Mouse (Mus musculus): ENCODE measurements around the gene Dzip1.

Dzip1 gene

DNA sequence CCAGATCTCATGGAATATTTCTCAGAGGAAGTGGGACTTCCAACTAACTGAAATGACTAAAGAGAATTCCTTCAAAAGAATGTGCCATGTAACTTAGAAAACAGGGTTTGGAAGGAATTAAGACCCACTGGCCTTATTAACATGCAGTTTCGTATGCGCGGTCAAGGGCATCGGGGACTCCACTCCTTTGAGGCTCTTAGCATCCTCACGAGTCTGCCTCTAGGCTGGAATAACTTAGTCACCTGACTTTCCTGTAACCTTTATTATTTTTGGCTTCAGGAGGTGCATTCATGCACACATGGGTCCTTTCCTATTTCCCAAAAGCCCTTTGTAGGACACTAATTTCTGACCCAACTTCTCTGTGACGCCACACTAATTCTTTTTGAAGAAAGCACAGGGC is 92.0 kb downstream of the Dzip1 start:
- no peak for DNase-seq (ENCODE audit: low read depth)

DNA sequence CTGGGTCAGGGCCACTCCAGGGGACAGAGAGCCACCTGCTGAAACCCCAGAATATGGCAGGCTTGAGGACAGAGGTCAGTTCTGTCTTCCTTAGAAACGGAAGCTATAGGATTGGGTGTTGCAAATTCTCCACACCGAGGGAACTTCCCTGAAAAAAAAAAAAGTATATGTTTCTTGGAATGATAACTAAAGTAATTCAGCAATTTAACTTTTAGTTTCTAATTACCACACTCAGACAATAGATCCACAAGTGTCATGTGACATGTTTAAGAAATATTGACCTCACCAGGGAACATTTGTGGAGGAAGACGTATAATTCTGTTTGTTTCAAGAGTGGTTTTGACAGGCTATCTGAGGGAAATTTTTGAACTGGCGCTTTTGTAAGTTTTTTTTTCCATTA is 93.7 kb downstream of the Dzip1 start:
- DNase-seq (ENCODE audit: low read depth) = no peak

DNA sequence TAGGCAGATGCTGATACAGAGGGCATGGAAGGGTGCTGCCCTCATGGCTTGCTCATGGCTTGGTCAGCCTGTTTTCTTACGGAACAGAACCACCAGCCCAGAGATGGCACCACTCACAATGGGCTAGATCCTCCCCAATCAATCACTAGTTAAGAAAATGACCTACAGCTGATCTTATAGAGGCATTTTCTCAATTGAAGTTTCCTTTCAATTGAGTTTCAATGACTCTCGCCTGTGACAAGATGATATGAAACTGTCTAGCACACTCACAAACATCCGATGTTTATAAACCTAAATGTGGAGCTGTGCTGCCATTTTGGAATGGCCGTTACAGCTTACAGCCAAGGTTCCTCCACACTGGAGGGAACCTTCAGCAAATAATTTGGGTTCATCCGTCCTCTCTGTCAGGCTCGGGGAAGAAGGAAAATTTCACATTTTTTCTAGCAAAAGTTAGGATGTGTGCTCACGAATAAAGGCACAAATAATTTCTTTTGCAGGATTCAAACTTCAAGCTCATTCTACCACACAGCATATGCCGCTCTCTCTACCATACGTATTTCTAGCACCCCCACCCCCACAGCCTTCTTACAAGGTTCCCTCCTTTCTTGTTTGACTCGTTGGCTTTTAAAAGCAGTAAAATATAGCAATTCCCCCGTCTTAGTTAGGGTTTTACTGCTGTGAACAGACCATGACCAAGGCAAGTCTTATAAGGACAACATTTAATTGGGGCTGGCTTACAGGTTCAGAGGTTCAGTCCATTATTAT is 95.7 kb downstream of the Dzip1 start:
- no peak for DNase-seq (ENCODE audit: low read depth)

DNA sequence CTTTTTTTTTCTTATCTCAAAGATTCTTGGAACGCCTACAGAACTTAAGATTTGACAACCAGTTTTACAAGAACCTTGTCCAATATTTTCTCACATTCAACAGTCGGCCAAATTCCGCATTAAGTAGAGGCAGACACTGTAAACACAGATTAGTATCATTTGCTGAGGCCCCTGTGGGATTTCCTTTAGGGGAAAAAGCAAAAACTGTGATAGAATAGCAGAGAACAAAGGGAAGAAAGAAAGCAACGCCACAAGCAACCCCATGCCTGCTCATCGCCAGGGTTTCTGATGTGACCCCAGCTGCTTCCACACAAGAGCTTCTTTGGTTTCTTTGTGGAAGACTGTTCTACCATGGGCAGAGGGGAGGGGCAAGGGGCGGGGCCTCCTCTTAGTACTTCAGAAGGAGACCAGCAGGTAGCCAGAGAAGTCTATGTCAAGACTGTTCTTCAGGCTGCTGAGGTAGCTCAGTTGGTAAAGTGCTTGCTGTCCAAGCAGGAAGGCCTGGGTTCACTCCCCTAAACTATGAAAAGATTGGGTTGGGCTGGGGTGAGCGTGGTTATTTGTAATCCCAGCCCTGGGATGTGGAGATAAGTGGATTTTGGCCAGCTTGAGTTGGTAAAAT is 97.9 kb downstream of the Dzip1 start:
- no peak for DNase-seq (ENCODE audit: low read depth)

DNA sequence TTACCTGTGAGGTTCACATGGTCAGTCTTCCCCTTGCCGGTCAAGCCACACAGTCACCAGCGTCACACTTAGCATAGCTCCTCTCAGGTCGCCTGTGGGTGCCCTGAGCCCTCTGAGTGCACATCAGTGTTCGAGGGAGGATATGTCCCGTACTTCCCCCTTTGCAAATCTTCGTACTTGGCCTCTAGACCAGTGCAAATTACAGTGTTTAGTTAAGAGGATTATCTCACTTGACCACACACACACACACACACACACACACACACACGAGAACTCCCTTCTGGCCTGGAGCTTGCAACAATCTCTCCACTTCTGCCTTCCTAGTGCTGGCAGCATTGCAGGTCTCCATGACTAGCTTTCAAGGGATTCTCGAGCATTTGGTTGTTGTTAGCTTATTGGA is 98.9 kb downstream of the Dzip1 start:
- DNase-seq (ENCODE audit: low read depth) = no peak
